Mouse (Mus musculus) c-Kit-positive CD71-positive TER-119-positive erythroid progenitor cells, embryonic 14.5 days (primary cell): Measurements from ENCODE around the gene Rdh16f1.

ENCODE experiments used
- DNase-seq: peaks from one replicate; pipeline ENCODE4 v3.0.0-alpha.2; 2013; ENCODE audit warnings: low spot score

The Rdh16f1 gene

DNA sequence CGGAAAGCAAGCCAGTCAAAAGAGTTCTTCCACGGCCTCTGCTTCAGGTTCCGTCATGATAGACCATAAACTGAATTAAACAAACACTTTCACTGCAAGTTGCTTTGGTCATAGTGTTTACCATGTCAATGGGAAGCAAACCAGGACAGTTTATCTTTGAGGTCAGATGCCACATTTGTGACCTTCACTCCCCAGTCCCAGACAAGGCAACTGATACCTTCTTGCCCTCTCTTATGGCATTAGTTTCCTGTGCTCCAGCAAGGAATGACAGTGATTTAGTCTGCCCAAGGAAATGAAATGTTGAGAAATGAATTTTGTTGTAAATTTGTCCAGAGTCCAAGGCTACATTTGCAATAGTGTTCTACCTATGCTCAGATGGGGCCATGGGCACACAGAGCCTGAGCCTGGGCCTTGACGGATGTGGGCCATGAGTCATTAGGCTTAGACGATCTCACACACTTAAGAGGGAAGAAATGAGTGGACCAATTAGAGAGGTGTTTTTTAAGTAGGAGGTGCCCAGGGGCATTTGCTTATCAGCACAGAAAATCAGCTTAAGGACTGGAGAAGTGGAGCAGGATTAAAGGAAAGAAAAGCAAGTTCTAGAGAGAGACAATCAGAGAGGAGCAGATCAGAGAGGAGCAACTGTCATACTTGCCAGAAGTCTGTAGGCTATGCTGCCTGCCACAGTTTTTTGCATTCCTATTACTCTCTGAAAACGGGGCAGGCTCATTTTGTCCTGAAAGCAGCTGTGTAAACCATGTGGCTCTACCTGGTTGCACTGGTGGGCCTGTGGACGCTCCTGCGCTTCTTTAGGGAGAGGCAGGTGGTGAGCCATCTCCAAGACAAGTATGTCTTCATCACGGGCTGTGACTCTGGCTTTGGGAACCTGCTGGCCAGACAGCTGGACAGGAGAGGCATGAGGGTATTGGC, at the start of gene Rdh16f1, which contains the start of gene Rdh1:
Gene Rdh16f1 (plus strand): TSS at position 607 of the 930 bp plus-strand sequence.
Gene Rdh1 (plus strand): TSS at position 541 of the 930 bp plus-strand sequence.
- no peak for DNase-seq

DNA sequence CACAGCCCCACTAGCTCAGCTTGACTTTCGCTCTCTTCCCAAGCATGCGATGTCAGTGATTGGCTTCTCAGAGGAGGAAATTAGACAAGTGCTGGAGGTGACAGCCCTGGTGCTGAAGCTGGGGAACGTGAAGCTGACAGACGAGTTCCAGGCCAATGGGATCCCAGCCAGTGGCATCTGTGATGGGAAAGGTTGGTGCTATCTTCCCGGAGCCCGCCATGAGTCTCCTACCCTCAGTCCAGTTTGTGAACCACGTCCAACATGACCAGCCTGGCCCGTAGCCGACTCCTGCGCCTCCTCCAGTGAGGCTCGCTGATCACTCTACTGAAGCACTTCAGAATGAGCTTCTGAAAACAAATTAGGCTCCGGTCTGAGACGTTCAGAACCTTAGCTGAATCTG, 49.3 kb upstream of the Rdh16f1 start:
- no peak for DNase-seq

DNA sequence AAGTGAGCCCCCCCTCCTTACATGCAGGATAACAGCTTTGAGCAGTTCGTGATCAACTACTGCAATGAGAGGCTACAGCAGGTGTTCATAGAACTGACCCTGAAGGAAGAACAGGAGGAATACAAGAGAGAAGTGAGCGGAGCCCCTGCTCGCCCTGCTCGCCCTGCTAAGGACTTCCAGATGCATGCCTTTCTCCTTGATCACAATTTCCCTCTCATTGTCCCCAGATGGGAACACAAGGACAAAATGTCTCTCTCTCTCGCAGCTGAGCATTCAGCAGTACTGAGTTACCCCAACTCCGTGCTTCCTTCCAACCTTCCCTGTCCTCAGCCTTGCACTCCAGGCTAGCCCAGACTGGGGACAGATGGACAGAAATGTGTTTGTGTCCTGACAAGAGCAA, 46.9 kb upstream of the Rdh16f1 start:
- no peak for DNase-seq

DNA sequence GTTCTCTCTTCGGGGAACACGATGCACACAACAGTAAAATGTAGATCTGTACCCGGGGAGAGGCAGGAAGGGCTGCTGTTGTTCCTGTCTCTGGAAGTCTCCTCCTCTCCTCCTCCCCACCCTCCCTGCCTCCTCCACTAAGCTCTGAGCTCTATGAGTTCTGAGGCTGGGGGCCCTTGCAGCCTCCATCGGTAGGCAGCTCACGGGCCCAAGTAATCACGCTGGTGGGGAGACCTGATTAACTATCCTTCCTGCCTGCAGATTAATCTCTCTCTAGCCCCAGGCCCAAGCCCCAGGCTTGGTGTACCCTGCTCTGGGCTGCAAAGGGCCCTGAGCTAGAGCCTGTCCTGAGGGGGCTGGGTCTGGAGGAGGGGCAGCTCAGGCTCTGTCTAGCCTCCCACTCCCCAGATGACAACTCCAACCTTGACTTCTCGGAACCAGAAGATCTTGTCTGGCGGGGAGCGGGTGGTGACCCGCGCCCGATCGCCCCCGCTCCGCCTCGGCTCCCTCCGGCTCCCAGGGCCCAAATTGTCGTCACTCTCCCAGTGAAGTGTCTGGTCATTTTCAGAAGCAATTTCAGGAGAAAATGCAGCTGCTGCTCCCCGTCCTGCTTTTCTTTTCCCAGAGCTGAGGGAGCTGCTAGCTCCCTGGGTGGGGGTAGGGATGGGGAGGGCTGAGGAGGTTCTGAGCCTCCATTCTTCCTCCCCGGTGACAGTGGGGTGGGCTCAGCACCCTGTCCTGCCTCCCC, 37.7 kb upstream of the Rdh16f1 start:
- DNase-seq: no peak

DNA sequence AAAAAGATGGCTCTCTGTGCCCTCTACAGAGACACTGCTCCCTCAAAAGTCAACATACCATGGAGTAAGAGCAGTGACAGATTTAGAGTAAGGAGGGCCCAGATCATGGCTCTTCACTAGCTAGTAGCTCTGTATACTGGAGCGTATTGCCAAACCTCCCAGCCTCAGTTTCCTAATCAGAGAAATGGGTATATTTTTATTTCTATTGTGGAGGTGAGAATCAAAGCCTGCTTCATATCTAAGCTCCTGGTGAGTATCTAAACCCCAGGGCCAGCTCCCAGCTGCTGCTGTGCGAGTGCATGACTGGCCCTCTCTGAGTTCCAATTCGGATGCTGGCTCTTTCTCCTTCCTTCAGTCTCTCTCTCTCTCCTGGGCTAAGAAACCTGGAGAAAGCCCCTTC, 35.4 kb upstream of the Rdh16f1 start, which contains the start of gene Tac2:
Gene Tac2 (plus strand): TSS at position 301 of the 400 bp plus-strand sequence.
- DNase-seq: no peak

DNA sequence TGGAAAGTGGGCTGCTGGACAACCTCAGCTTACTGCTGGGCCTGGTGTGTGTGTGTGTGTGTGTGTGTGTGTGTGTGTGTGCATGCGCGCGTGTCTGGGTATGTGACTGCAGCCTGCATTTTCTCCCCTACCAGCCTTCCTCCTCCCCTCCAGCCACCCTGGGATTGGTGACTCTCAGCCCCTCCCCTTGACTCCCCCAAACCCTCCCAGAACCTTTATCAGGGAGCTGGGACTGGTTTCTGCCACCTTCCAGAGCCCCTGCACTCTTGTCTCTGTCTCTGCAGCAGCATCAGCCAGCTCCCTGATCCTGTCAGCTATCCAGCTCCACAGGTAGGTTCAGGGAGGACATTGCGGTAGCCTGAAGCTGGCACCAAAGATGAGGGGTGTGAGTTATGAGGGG, 34.5 kb upstream of the Rdh16f1 start:
- no peak for DNase-seq

DNA sequence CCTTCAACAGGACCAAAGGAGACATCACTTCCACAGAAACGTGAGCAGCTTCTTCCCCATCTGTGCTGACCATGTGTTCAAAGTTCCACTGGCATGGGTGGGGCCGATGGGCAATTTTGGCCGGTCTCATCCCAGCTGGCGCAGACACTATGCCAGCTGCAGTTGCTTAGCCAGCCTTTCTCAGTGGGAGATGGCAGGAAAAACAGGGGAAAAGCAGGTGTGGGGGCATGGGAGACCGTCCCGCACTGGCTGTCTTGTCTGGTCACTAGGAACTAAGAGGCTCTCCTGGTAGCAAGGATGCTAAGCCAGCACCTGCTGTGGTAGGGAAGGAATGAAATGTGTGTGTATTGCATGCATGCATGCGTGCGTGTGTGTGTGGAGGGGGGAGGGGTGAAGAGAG, 31.1 kb upstream of the Rdh16f1 start:
- DNase-seq: no peak

DNA sequence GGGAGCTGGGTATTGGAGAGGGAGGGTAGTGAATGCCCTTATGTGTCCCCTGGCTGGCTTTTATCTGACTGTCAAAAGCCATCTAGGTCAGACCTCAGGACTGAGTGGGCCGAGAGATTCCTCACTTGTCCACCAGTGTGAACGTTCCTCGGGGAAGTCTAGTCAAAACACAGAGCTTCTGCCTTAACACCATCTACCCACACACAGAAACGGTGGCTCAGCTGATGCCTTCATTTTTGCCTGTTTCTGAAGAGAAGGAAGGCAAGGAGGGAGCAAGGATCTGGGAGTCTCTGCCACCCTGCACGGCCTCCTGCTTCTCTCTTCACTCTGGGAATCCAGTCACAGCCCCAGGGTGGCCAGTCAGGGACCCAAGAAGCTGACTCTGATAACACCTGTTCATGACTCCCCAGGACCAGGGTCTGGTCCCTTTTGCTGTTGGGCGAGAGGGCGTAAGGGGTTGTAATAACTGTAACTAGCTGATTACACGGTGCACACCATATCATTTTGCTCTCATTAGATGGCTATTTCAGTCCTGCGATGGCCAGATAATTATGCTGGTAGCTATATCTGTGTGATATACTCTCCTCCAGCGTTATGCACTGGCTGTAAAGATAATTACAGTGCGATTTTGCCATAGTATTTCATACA, 29.2 kb upstream of the Rdh16f1 start:
- peak; percentile 63 for DNase-seq

DNA sequence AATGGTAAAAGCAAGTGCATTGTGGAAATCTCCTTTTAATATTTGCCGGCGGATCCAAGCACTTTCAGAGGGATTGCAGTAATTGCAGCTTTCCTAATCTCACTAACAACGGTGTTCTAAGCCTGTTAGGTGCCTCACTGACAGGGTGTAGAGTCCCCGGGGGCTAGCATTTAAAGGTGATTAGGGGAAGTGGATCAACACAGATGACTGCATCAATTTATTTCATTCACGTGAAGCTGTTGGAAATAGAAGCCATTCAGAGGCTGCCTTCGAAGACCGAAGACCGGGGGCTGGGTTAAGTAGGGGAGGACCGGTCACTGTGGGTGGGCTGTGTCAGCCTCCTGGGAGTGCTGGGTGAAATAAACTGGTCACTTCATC, 28.7 kb upstream of the Rdh16f1 start:
- DNase-seq: no peak

DNA sequence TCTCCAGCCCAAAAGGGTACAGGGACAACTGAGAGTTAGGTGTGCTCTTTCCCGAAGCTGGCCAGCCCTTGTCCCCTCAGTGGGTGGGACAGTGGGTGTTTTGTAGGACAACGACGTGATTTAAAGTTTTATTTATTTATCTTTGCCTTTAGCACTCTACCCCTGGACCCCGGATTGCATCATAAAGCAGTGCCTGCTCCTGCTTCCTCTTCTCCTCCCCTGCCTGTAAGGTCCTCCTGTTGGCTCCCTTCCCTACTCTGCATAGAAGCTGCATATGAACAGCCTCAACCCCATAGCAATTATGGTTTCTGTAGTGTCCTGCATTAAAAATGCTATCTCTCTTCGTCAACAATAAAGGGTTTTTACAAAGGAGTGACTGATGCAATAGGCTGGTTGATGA, 28.2 kb upstream of the Rdh16f1 start:
- DNase-seq: no peak

DNA sequence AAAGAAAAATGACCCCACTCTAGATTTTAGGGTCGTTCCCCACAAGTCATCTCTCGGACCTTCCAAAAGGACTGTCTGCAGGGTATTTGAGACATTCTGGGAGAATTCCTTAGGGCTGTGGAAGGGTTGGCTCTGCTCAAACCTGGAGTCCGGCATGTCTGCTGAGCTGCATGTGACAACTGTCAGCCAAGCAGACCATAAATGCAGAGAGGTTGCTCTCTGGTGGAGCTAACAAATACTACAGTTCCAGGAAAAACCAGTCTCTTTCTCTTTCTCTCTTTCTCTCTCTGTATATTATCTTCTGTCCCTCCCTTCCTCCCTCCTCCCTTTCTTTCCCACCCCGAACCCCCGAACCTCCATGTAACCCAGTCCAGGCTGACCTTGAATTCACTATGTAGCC, 25.2 kb upstream of the Rdh16f1 start:
- no peak for DNase-seq

DNA sequence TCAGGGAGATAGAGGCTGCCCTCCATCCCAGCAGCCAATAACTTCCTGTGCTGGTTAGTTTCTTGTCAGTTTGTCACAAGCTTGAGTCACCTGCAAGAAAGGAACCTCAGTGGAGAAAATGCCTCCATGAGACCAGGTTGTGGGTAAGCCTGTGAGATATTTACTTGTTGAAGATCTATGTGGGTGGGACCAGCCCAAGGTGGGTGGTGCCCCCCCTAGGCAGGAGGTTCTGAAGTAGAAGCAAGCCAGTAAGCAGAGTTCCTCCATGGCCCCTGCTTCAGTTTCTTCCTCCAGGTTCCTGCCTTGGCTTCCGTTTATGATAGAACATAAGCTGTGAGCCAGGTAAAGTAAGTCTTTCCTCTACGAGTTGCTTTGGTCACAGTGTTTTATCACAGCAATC, 23.3 kb upstream of the Rdh16f1 start:
- no peak for DNase-seq

DNA sequence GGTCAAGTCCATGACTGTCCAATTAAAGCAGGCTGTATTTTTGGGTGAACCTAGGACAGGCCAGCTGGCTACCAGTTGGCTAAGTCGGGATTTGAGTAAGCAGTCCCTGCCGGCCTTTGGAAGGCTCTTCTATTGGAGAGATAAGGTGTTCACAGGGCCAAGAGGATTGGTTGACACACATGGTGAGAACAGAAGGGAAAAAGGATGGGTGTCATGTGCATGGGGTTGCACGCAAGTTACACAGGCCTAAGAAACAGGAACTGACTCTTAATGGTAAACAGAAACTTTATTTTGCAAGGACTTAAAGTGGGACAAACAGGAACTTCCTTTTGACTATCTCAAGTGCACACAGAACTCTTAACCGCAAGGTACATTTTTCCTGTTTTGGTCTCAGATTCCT, 22.7 kb upstream of the Rdh16f1 start:
- no peak for DNase-seq

DNA sequence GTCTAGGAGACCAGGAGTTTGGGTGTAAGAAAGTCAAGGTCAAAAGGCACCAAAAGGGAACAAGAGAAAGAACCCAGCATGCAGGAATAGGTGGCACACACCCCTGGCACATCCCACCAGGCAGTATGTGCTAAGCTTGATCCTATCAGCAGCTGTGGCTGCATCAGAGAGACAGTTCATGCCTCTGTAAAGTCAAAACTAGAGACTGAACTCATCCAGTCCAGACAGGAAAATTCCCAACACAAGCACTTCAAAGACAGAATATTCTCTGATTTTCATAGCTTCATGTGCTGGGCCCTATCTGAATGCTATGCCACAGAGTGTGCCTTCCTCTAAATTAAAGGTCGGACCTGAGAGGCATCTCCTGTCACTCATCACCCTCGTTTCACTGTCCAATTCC, 22.0 kb upstream of the Rdh16f1 start:
- no peak for DNase-seq

DNA sequence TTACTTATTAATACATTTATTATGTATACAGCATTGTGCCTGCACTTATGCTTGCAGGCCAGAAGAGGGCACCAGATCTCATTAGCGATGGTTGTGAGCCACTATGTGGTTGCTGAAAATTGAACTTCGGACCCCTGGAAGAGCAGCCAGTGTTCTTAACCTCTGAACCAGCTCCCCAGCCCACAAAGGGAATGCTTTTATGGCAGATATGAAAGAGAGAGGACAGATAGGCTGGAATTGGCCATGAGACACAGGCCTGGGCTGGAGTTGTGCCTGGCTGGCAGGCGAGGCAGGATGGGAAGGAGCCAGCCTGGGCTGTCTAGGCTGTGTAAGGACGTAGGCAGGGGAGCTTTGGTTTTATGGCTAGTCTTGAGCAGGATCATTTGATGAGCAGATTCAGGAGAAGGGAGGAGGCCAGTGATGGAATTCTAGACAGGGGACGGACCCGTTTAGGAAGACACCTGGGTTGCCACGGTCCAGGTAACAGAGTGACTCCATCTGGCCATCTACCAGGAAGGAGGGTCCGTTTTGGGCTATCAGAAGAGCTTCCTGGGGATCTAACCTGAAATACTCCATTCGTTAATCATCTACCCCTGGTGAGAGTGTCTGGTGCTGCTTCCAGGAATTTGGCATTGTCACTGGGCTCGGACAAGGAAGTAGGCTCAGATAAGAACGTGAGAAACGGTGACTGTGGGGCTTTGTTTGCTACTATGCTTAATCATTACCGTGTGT, 21.3 kb upstream of the Rdh16f1 start:
- DNase-seq: peak; percentile 68

DNA sequence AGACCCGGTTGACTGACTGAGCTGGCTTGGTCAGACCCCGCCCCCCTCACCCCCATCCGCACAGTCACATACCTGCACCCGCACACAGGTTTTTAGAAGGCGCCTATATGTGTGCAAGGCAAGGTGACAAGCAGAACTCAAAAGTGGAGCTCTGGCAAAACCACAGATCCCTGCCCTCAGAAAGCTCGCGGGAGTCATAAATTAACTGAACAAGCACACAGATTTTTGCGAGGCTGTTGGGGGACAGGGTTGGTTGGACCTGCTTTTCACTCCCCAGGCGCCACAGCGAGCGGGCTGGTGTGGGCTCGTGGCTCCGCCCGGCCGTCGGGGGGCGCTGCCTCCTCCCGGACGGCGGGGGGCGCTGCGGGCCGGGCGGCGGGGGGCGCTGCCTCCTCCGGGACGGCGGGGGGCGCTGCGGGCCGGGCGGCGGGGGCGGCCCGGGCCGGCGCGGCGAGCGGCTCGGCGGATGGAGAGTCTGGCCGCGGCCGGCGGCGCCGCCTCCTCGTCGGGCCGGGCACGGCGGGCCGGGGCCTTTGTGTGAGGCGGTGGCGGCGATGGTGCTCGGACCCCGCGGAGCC, 20.4 kb upstream of the Rdh16f1 start, which contains the start of gene Zbtb39:
Gene Zbtb39 (plus strand): TSS at position 456 of the 578 bp plus-strand sequence.
- DNase-seq: peak; percentile 65

DNA sequence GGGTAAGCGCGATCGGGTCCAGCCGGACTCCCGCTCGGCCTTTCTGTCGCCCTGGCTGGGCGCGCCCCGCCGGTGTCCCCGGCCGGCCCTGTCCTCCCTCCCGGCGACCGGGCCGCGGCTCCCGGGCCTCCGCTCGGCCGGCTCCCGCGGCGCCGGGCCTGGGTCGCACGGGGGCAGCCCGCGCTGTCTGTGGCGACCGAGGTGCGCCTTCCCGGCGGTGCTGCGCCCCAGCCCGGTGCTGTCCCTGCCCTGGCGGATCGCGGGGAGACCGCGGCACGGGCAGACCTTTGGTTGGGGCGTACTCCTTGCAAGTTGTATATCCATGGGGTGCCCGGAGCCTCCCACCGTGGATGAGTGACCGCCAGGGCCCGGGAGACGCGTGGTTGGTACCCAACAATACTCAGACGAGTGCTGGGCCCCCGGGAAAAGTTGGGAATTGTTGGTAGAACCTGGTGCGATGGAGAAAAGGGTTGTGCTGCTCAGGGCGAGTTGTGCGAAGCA, 19.9 kb upstream of the Rdh16f1 start:
- DNase-seq: no peak

DNA sequence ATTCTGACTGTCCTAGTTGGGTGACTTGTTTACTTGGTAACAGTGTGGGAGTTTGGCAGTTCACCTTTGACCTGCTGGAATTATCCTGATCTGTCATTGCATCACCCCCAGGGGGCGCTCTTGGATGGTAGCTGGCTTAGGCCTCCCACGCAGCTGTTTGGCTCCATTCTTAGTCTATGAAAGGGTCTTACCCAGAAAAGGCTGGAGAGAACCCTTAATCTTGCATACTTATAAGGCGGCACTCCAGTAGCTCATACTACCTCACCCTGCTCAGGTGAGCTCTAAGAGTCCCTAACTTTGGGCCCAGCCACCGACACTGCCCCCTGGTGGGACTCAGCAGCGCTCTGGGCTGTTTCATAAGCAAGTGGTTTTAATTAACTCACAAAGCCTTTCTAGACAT, 14.9 kb upstream of the Rdh16f1 start:
- DNase-seq: no peak

DNA sequence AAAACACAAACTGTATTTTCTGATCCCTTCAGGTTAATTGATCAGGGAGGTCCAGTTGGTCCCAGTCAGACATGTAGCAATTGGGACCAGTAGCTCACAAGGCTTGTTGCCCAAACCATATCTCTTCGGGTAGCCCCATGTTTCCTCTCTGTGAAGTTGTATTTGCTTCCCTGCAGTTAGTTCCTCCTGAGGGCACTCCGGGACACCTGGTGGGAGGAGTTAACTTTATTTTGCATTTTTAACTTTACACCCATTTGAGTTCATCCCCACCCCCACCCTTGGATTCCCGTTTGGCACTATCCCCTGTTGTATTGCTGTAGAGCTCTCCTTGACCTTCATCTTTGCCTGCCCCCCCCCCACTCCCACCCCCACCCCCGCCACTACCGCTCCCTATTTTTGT, 13.7 kb upstream of the Rdh16f1 start:
- DNase-seq: no peak

DNA sequence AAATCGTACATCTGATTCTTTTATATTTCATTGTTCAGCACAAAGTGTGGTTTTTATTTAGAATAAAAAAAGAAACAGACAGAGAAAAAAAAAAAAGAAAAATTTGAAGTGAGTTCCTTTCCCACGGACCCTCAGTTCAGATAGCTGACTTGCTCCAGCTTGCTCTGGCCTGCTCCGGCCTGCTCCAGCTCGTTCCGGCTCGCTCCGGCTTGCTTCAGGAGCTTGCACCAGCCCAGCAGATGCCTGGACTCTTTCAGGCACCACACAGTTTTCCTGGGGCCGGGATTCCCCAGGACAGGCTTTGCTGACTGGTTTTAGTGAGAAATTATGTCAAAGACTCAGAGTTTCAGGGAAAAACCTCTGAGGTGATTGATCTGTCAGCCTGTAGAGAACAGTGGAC, 12.3 kb upstream of the Rdh16f1 start:
- no peak for DNase-seq
